Mouse (Mus musculus) urinary bladder, postnatal 4 days (tissue): Measurements from ENCODE around the gene Pax3.

Source experiments
- DNase-seq, 2 experiments: peaks; one replicate each; pipeline ENCODE4 v3.0.0; 2021 to 2022; ENCODE audit warnings: low spot score in 2 of 2

Pax3 gene

GRCm38 (mm10) chr1:78172334-78172733 lies 24.6 kb downstream of the Pax3 start:
- DNase-seq: no peak

GRCm38 (mm10) chr1:78171671-78172070 lies 25.3 kb downstream of the Pax3 start:
- DNase-seq: no peak

- DNase-seq: no peak
Observed at GRCm38 (mm10) chr1:78170771-78171170, 26.2 kb downstream of the Pax3 start.

- no peak for DNase-seq
Observed at GRCm38 (mm10) chr1:78168796-78169195, 28.1 kb downstream of the Pax3 start.

- DNase-seq: no peak
Observed at GRCm38 (mm10) chr1:78167577-78168286, 29.2 kb downstream of the Pax3 start.

GRCm38 (mm10) chr1:78161745-78162144 lies 35.2 kb downstream of the Pax3 start:
- no peak for DNase-seq

GRCm38 (mm10) chr1:78157930-78158329 lies 39.0 kb downstream of the Pax3 start:
- DNase-seq: no peak

- no peak for DNase-seq
Observed at GRCm38 (mm10) chr1:78155796-78156195, 41.1 kb downstream of the Pax3 start.

- DNase-seq: no peak
Observed at GRCm38 (mm10) chr1:78148011-78148623, 48.8 kb downstream of the Pax3 start.

GRCm38 (mm10) chr1:78143403-78143802 lies 53.5 kb downstream of the Pax3 start:
- no peak for DNase-seq

GRCm38 (mm10) chr1:78142912-78143311 lies 54.0 kb downstream of the Pax3 start:
- no peak for DNase-seq

GRCm38 (mm10) chr1:78141741-78142501 lies 55.0 kb downstream of the Pax3 start:
- DNase-seq: no peak

- no peak for DNase-seq
Observed at GRCm38 (mm10) chr1:78141314-78141713, 55.6 kb downstream of the Pax3 start.

GRCm38 (mm10) chr1:78140505-78141303 lies 56.2 kb downstream of the Pax3 start:
- DNase-seq: no peak

- no peak for DNase-seq
Observed at GRCm38 (mm10) chr1:78139287-78139686, 57.6 kb downstream of the Pax3 start.

GRCm38 (mm10) chr1:78129267-78129666 lies 67.7 kb downstream of the Pax3 start:
- no peak for DNase-seq

- no peak for DNase-seq
Observed at GRCm38 (mm10) chr1:78119899-78120560, 76.9 kb downstream of the Pax3 start.

GRCm38 (mm10) chr1:78116046-78116445 lies 80.9 kb downstream of the Pax3 start:
- DNase-seq: no peak

GRCm38 (mm10) chr1:78110311-78110710 lies 86.6 kb downstream of the Pax3 start:
- DNase-seq: no peak

- DNase-seq: no peak
Observed at GRCm38 (mm10) chr1:78103511-78103910, 93.4 kb downstream of the Pax3 start.

- no peak for DNase-seq
Observed at GRCm38 (mm10) chr1:78093619-78094018, 103.3 kb downstream of the Pax3 start.
